Mouse (Mus musculus): ENCODE measurements around the gene Rassf1.

DNA sequence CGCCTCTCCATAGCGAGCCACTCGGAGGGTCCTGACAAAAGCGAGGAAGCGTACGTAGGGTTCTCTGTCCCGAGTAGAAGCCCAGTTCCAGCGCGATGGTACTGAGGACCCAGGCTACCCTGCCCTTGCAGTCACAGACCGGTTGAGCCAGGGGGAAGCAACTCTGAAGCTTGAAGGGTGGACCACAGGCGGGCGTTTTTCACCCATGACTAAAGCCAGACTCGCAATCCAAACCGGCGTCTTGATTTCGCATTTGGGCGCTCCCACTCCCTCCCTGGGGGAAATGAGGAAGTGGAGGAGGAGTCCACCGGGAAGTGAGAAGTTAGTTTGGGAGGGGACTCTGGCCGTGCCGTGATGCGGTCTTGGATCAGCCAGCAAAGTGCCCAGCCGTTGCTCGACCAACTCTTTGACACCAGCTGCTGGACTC lies 3.7 kb downstream of the Rassf1 start:
- TF ChIP-seq GATA1 (IDR thresholded peaks at IDR 0.05; ENCODE audit: borderline replicate concordance, low read length) (no peak), FLI1 (IDR thresholded peaks at IDR 0.05; ENCODE audit: low read length) (no peak)

All from megakaryocyte, embryonic 14.5 days (primary cell).